Mouse (Mus musculus): ENCODE measurements around the gene Pan2. TPM values are rescaled to one million over a fixed set of nuclear protein-coding genes. Genes with fewer than 3 reads are reported as not detected.

Gene Pan2
- total RNA-seq, 2 experiments from 2014 or later = 43.6 to 45.3 TPM

Other genes starting within 250 kb of the Pan2 start
- 100 to 1,000 TPM; 152 to 160 TPM for gene Ptges3, start 244.4 kb upstream of the Pan2 start, total RNA-seq (2021)
- gene Atp5b, start 220.1 kb upstream of the Pan2 start, total RNA-seq (2021) = 1,000 to 10,000 TPM; 2,157 to 2,362 TPM
- 10 to 100 TPM; 70.6 to 72.2 TPM for gene Baz2a, start 211.8 kb upstream of the Pan2 start, total RNA-seq (2021)
- 100 to 1,000 TPM in 1 of 2 experiments, 10 to 100 TPM in 1; 90.2 to 104 TPM for gene Rbms2, start 123.0 kb upstream of the Pan2 start, total RNA-seq (2021)
- 1 to 10 TPM; 4.8 to 8.2 TPM for gene Gls2, start 108.9 kb upstream of the Pan2 start, total RNA-seq (2021)
- 10 to 100 TPM; 23.2 to 25.9 TPM for gene Spryd4, start 91.5 kb upstream of the Pan2 start, total RNA-seq (2021)
- gene Mip, start 77.5 kb upstream of the Pan2 start, total RNA-seq (2021) = not detected
- 10 to 100 TPM; 28.4 to 34.0 TPM for gene Timeless, start 71.3 kb upstream of the Pan2 start, total RNA-seq (2021)
- 1 to 10 TPM in 1 of 2 experiments, not detected in 1; 4.7 TPM for gene Apon, start 49.2 kb upstream of the Pan2 start, total RNA-seq (2021)
- gene Apof, start 34.7 kb upstream of the Pan2 start, total RNA-seq (2021) = 10 to 100 TPM; 13.3 to 76.4 TPM
- gene Stat2, start 32.8 kb upstream of the Pan2 start, total RNA-seq (2021) = 10 to 100 TPM; 41.5 to 45.9 TPM
- not detected for gene Il23a, start 4.6 kb upstream of the Pan2 start, total RNA-seq (2021)
- 100 to 1,000 TPM; 178 to 188 TPM for gene Cnpy2, start 19.1 kb downstream of the Pan2 start, total RNA-seq (2021)
- 100 to 1,000 TPM; 300 to 355 TPM for gene Cs, start 34.4 kb downstream of the Pan2 start, total RNA-seq (2021)
- 10 to 100 TPM; 48.3 to 62.1 TPM for gene Coq10a, start 65.7 kb downstream of the Pan2 start, total RNA-seq (2021)
- 10 to 100 TPM; 71.5 to 75.1 TPM for gene Ankrd52, start 73.8 kb downstream of the Pan2 start, total RNA-seq (2021)
- 10 to 100 TPM in 1 of 2 experiments, 1 to 10 TPM in 1; 5.7 to 13.2 TPM for gene Slc39a5, start 97.9 kb downstream of the Pan2 start, total RNA-seq (2021)
- gene Nabp2, start 108.2 kb downstream of the Pan2 start, total RNA-seq (2021) = 10 to 100 TPM; 69.5 to 72.7 TPM
- gene Rnf41, start 108.3 kb downstream of the Pan2 start, total RNA-seq (2021) = 10 to 100 TPM; 49.9 to 50.9 TPM
- 100 to 1,000 TPM; 138 to 157 TPM for gene Smarcc2, start 155.9 kb downstream of the Pan2 start, total RNA-seq (2021)
- 100 to 1,000 TPM; 703 to 716 TPM for gene Myl6, start 190.8 kb downstream of the Pan2 start, total RNA-seq (2021)
- gene Myl6b, start 195.3 kb downstream of the Pan2 start, total RNA-seq (2021) = 1 to 10 TPM; 6.8 to 8.2 TPM
- gene Esyt1, start 222.5 kb downstream of the Pan2 start, total RNA-seq (2021) = 10 to 100 TPM; 30.3 to 34.5 TPM
- 10 to 100 TPM; 10.9 to 11.0 TPM for gene Zc3h10, start 244.4 kb downstream of the Pan2 start, total RNA-seq (2021)
- gene Rpl41, start 246.0 kb downstream of the Pan2 start, total RNA-seq (2021) = 1,000 to 10,000 TPM; 3,532 to 3,650 TPM